Mouse (Mus musculus) heart, postnatal 25 days (tissue): Measurements from ENCODE around the gene Gdf15. TPM values are rescaled to one million over a fixed set of nuclear protein-coding genes. Genes with fewer than 3 reads are reported as not detected.

Source experiments
- DNase-seq: peaks from one replicate; pipeline ENCODE4 v3.0.0; 2022; ENCODE audit warnings: low spot score
- intact Hi-C: fragments of 180-260 bp; cut with DNase I; formaldehyde crosslinking; loops from one replicate; pipeline ENCODE4 v1.15.1; 2025
- total RNA-seq, 2 experiments: library from RNA; stranded (reverse); gene quantifications; 2 replicates each; pipeline ENCODE4 v1.2.3; 2021

Gene Gdf15
- total RNA-seq, 2 experiments from 2014 or later: 0.56 to 0.73 TPM

DNA sequence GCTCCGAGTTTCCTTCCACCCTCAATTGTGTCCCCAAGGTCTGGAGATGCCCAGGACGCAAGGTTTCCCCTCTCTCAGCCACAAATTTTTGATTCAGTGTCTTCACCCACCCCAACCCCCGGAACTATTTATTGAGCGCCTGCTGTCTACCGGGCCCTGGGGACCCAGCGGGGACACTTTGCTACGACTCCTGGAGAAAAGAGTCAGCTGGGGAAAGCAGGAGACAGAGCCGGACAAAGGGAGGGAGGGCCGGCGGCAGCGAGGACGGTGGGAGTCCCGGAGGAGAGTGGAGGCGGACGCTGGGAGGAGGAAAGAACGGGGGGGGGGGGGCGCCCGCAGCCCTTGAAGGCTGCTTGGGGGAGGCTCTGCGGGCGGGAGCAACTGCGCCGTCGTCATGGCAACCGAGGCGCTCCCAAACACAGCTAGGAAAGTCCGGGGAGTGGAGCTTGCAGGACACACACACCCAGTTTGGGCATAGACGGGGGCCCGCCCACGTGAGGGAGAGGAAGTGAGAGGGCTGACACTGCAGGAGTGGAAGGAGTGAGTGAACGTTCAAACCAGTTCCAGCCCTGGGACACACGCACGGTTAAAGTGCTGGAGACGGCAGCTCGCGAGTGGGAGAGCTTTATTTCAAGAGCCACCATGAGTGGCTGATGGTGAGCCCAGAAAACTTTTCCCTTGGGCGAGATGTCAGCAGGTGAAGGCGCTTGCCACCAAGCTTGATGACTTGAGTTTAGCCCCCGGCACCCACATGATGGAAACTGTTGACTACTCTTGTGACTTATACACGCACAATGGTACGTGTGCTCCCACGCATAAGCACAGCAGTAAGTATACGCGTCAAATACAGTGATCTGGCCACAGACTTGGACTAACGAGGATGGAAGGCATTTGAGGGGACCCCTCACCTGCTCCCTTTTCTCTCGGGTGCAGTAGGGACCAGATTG, 22.1 kb downstream of the Gdf15 start:
- peak; percentile 94 for DNase-seq
- intact Hi-C loops: loop anchor here (2.0 to 5.0 kb wide), 3 partner anchors 42 to 147 kb away; no protein-coding TSS in a partner anchor

DNA sequence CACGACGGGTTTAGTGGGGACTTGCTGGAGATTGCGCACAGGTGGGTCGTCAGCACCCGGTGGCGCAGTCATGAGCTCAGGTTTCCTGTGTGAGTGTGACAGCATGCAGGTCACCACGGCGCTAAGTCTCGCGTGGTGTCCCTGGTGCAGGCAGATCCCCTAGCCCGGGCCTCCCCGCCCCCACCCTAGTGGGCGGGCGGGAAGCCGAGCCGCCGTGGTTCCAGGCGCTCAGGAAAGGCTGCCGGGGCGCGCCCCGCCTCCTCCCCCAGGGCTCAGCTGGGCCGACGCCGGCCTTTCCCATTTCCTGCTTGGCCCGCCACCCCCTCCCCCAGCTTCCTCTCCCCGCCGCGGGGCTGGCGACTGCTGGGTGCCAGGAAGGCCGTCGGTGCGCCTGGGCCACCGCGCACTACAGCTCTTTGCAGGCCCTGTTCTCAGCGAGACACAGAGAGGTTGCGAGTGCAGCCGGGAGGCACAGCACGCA, 22.8 kb downstream of the Gdf15 start:
- intact Hi-C loops: no loop called here

GRCm38 (mm10) chr8:70608749-70609367, 23.4 kb downstream of the Gdf15 start, which contains the start of gene Ssbp4:
Gene Ssbp4 (minus strand): TSS chr8:70608872.
- intact Hi-C loops: no loop called here
- no peak for DNase-seq

More for the DNA sequence above, 22.8 kb downstream of the Gdf15 start:
- DNase-seq: peak; percentile 91

GRCm38 (mm10) chr8:70607898-70608748, 24.1 kb downstream of the Gdf15 start:
- intact Hi-C loops: no loop called here
- DNase-seq: peak; percentile 51

DNA sequence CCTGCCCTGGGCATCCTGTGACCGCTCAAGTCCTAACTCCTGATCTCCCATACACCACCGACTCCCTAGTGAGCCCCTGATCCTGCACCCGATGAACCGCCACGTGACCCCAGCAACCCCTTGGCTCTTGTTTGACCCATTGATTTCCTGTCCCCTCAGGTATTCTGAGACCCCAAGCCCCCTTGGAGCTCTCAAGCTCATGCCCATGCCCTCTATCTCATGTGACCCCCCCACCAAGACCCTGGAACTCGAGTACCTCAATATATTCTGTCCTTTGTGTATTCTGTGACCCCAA, 24.7 kb downstream of the Gdf15 start:
- intact Hi-C loops: no loop called here
- DNase-seq: no peak

- intact Hi-C loops: no loop called here
- DNase-seq: no peak
Observed at GRCm38 (mm10) chr8:70606780-70607602, 25.3 kb downstream of the Gdf15 start.

DNA sequence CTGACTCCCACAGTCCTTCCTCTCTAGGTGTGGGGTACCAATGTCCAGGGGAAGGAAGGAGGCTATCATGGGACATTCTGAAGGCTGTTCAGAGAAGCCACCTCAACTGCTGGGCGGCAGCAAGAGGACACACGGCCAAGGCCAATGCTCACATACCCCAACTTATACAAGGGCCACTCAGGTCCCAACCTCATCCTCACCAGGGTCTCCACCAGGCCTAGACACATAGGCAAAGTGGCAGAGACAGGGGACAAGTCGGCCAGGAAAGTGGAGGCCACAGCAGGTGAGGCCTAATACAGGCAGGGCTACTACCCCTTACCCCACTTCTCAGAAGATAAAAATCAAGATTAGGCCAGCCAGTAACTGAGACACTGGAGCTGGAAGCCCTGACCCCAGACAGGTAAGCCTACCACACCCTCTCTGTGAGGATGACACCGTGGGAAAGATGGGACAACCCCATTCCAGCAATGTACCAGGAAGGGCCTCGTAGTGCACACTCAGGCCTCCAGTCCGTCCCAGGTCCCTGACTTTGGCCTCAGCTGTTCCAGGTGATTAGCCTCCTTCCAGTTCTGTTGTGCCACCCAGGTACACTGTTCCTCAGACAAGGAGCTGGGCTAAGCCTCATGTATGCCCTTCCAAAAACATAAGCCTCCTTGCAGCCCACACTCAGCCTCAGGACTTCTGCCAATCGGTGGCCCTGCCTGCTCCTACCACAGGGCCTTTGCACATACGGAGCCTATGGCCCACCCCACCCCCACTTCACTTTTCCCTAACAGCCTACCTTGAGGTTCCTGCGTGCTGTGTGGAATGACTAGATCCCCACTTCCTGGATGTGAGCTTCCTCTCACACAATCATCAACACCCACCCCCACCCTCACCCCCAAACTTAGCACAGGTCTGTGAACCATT, 26.1 kb downstream of the Gdf15 start:
- intact Hi-C loops: no loop called here
- DNase-seq: no peak

DNA sequence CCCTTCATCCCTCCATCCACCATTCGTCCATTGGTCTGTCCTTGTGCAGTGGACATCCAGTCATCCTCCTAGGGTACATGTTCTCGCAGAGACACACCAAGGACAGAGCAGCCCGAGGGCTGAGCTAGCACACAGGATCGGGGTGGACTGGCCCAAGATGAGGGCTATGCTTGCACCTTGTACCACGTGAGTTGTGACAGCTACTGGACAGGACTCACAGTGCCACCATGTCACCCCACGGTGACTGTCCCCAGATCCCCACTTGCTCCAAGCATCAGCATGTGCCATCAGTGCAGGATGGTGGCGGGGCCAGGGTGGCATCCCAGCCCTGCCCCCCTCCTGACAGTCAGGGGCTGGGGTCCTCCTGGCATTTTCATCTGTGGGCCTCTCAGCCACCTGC, 27.7 kb downstream of the Gdf15 start:
- no peak for DNase-seq
- intact Hi-C loops: no loop called here

GRCm38 (mm10) chr8:70602139-70602811, 30.0 kb downstream of the Gdf15 start:
- intact Hi-C loops: no loop called here
- DNase-seq: no peak

GRCm38 (mm10) chr8:70601271-70601649, 31.0 kb downstream of the Gdf15 start:
- intact Hi-C loops: no loop called here
- DNase-seq: no peak

DNA sequence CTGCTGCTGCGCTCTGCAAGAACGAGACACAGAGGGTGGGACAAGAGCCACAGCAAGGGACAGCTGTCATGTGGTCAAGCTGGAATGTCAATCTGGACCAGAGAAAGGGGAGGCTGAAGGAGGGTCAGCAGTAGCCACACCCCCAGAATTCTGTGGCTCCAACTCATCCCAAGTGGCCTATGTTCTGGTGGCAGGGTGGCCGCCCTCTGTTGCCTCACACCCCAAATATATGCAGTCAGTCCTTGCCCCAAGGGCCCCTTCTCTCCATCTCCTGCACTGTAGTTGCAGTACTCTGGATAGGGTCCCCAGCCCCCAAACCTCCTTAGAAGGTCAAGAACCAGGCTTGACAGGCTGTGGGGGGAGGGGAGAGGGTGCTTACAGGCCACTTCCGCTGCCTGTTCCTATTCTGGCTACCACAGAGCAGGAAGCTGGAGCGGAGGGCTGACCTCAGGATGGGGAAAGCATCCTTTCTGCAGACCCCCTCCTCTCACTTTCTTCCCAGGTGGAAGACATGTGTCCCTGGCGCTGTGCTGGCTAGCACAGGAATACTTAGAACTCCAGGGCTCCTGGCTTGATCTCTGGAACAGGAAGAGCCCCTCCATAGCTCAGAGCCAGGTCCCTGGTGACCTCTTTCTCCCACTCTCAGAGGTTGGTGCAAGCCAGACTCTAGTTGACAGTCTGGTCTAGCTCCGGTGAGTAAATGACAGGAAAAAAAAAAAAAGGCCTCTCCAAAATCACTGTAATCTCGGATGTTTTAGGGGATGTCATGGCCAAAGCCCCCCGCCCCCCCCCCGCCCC, 31.6 kb downstream of the Gdf15 start:
- DNase-seq: no peak
- intact Hi-C loops: no loop called here

GRCm38 (mm10) chr8:70599507-70600290, 32.6 kb downstream of the Gdf15 start:
- DNase-seq: no peak
- intact Hi-C loops: loop anchor here (10.0 kb wide), 1 partner anchor 55 kb away; no protein-coding TSS in a partner anchor

DNA sequence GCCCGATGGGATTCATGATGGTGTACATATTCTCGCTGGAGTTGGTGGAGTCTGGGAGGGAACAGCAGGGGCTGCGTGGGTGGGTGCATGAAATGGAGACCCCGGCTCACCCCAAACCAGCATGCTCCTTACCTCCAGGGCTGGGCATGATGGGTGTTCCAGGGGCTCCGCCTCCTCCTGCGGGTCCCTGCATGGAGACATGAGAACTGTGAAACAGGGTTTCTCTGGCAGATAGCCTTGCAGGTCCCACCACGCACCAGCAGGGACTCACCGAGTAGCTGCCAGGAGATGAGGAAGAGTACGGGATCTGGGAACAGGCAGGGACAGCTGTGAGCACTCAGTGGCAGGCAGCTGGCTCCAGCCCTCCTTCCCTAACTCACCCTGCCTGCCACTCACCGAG, 33.5 kb downstream of the Gdf15 start:
- intact Hi-C loops: loop anchor here (10.0 kb wide), 1 partner anchor 54 kb away; no protein-coding TSS in a partner anchor
- DNase-seq: no peak

GRCm38 (mm10) chr8:70598283-70598682, 34.0 kb downstream of the Gdf15 start:
- no peak for DNase-seq
- intact Hi-C loops: loop anchor here (10.0 kb wide), 1 partner anchor 53 kb away; no protein-coding TSS in a partner anchor

- DNase-seq: no peak
- intact Hi-C loops: loop anchor here (10.0 kb wide), 1 partner anchor 53 kb away; no protein-coding TSS in a partner anchor
Observed at GRCm38 (mm10) chr8:70597417-70598272, 34.6 kb downstream of the Gdf15 start.
